Mouse (Mus musculus) layer of hippocampus, postnatal 14 days (tissue): Measurements from ENCODE around the gene Tbk1. TPM values are rescaled to one million over a fixed set of nuclear protein-coding genes. Genes with fewer than 3 reads are reported as not detected.

ENCODE experiments used
- DNase-seq, 2 experiments: peaks; one replicate each; pipeline ENCODE4 v3.0.0; 2021 to 2022; ENCODE audit warnings: low spot score in 2 of 2, mixed read lengths in 1 of 2
- total RNA-seq, 2 experiments: library from RNA; stranded (reverse); gene quantifications; 2 replicates each; pipeline ENCODE4 v1.2.3; 2021

Tbk1 gene
- total RNA-seq, 2 experiments from 2014 or later: 43.8 to 46.4 TPM

- DNase-seq: no peak
Observed at GRCm38 (mm10) chr10:121547162-121547561, 39.4 kb downstream of the Tbk1 start.

GRCm38 (mm10) chr10:121543577-121543976, 43.0 kb downstream of the Tbk1 start:
- no peak for DNase-seq

- no peak for DNase-seq
Observed at GRCm38 (mm10) chr10:121542156-121542555, 44.4 kb downstream of the Tbk1 start.

GRCm38 (mm10) chr10:121534995-121535394, 51.6 kb downstream of the Tbk1 start:
- DNase-seq: no peak

- DNase-seq: peak; percentile 41 to 54
Observed at GRCm38 (mm10) chr10:121533137-121533872, 53.3 kb downstream of the Tbk1 start.

- DNase-seq: no peak
Observed at GRCm38 (mm10) chr10:121531541-121531940, 55.0 kb downstream of the Tbk1 start.

- no peak for DNase-seq
Observed at GRCm38 (mm10) chr10:121530365-121531003, 56.1 kb downstream of the Tbk1 start.

GRCm38 (mm10) chr10:121529261-121529660, 57.3 kb downstream of the Tbk1 start:
- DNase-seq: no peak

- DNase-seq: no peak
Observed at GRCm38 (mm10) chr10:121528470-121528869, 58.1 kb downstream of the Tbk1 start.

- no peak for DNase-seq
Observed at GRCm38 (mm10) chr10:121527114-121527513, 59.5 kb downstream of the Tbk1 start.

- DNase-seq: no peak
Observed at GRCm38 (mm10) chr10:121520923-121521585, 65.5 kb downstream of the Tbk1 start.

GRCm38 (mm10) chr10:121519710-121520109, 66.9 kb downstream of the Tbk1 start:
- DNase-seq: no peak

GRCm38 (mm10) chr10:121516008-121516600, 70.5 kb downstream of the Tbk1 start:
- peak; percentile 72 to 79 for DNase-seq

- no peak for DNase-seq
Observed at GRCm38 (mm10) chr10:121509751-121510643, 76.6 kb downstream of the Tbk1 start.

GRCm38 (mm10) chr10:121507755-121508544, 78.6 kb downstream of the Tbk1 start:
- no peak for DNase-seq

GRCm38 (mm10) chr10:121506731-121507583, 79.6 kb downstream of the Tbk1 start:
- DNase-seq: peak in 1 of 2 experiments; percentile 22

GRCm38 (mm10) chr10:121505929-121506328, 80.7 kb downstream of the Tbk1 start:
- no peak for DNase-seq

- DNase-seq: peak; percentile 88 to 92
Observed at GRCm38 (mm10) chr10:121504973-121505911, 81.3 kb downstream of the Tbk1 start.
